Mouse (Mus musculus) forebrain, postnatal 0 days (tissue): Measurements from ENCODE around the gene H2-Q4. TPM values are rescaled to one million over a fixed set of nuclear protein-coding genes. Genes with fewer than 3 reads are reported as not detected.
"Not testable (repeated sequence)": the region's sequence is repeated elsewhere in the genome, so short reads cannot be mapped to it uniquely, and the experiment has no call there.

ENCODE experiments used
- ATAC-seq: fragments of 200-750 bp; cut with Nextera tagmentation; 2 replicates; pipeline ENCODE4 v1.8.0; 2017; ENCODE audit warnings: mild to moderate bottlenecking, moderate library complexity
- DNase-seq: peaks from one replicate; pipeline ENCODE4 v3.0.0-alpha.2; 2015
- H3K27ac ChIP-seq: fragments of 300-500 bp; sonication (generic); 2 replicates; pipeline ENCODE4 v1.5.1; 2014; ENCODE audit warnings: low read depth, mild to moderate bottlenecking, antibody characterized with exemption, low read length, moderate library complexity, mixed read lengths
- H3K27me3 ChIP-seq: fragments of 300-500 bp; sonication (generic); 2 replicates; pipeline ENCODE4 v1.6.1; 2014; ENCODE audit warnings: mild to moderate bottlenecking, low read length, mixed read lengths; ENCODE audit not compliant: insufficient read depth
- H3K36me3 ChIP-seq: fragments of 300-500 bp; sonication (generic); 2 replicates; pipeline ENCODE4 v1.6.1; 2014; ENCODE audit warnings: mild to moderate bottlenecking, moderate library complexity; ENCODE audit not compliant: insufficient read depth
- H3K4me1 ChIP-seq: fragments of 300-500 bp; sonication (generic); 2 replicates; pipeline ENCODE4 v1.6.1; 2014; ENCODE audit warnings: antibody characterized with exemption; ENCODE audit not compliant: insufficient read depth
- H3K4me2 ChIP-seq: fragments of 300-500 bp; sonication (generic); 2 replicates; pipeline ENCODE4 v1.6.1; 2014; ENCODE audit warnings: low read depth, mild to moderate bottlenecking, moderate library complexity
- H3K4me3 ChIP-seq: fragments of 300-500 bp; sonication (generic); 2 replicates; pipeline ENCODE4 v1.5.1; 2014; ENCODE audit warnings: low read depth, low read length, mixed read lengths
- H3K9ac ChIP-seq: fragments of 300-500 bp; sonication (generic); 2 replicates; pipeline ENCODE4 v1.6.1; 2014; ENCODE audit warnings: mild to moderate bottlenecking
- H3K9me3 ChIP-seq: fragments of 300-500 bp; sonication (generic); 2 replicates; pipeline ENCODE4 v1.6.1; 2016; ENCODE audit warnings: low read length
- CTCF ChIP-seq: sonication (generic); IDR thresholded peaks from 2 replicates; pipeline ENCODE4 v1.5.1; 2016; ENCODE audit warnings: antibody characterized with exemption, control low read depth, low read depth
- whole genome bisulfite sequencing: fragments of 180-500 bp; shearing (Covaris S2); extraction: QIAGEN DNeasy Blood & Tissue Kit; methylation state at CpG from one replicate; pipeline ENCODE4 v1.1.7; 2014; 5-methylcytosine and 5-hydroxymethylcytosine counted together
- polyA plus RNA-seq: library from polyadenylated mRNA; unstranded; fragments of >200 nt; fragmentation: Nextera tagmentation; extraction: Ambion mirVana; gene quantifications from 2 replicates; pipeline ENCODE4 v1.2.1, GENCODE M21; 2015
- total RNA-seq: library from RNA; depleted of rRNA; stranded (reverse); fragments of >200 nt; gene quantifications from 2 replicates; pipeline ENCODE4 v1.2.3, GENCODE M21; 2014; rRNA removed

The H2-Q4 gene
- total RNA-seq (3.2 and 5.1 TPM in 2 replicates), polyA plus RNA-seq (0.84 and 1.3 TPM in 2 replicates)

- Histone ChIP-seq H3K4me1 (no peaks in the 10 kb centered on the region), H3K27ac (no peak within 1 kb of the TSS), H3K27me3 (no peaks in the 10 kb centered on the region), H3K4me3 (peak within 1 kb of the TSS; percentile 41), H3K36me3 (no peaks in the 10 kb centered on the region), H3K9ac (peak within 1 kb of the TSS; percentile 40), H3K9me3 (no peaks in the 10 kb centered on the region), H3K4me2 (peak within 1 kb of the TSS; percentile 87)
- WGBS: under 1% methylated on average over 16 of the region's 16 CpGs
- ATAC-seq (peak; percentile 83), DNase-seq (peak; percentile 46)
- TF ChIP-seq CTCF: no peak
Observed at GRCm38 (mm10) chr17:35379369-35379728, at the start of gene H2-Q4. Gene H2-Q4 (plus strand): TSS chr17:35379617.

- not testable (repeated sequence) for H3K4me2 ChIP-seq, DNase-seq, ATAC-seq, H3K4me1 ChIP-seq, H3K4me3 ChIP-seq, H3K9me3 ChIP-seq, H3K27me3 ChIP-seq, H3K27ac ChIP-seq, H3K36me3 ChIP-seq, H3K9ac ChIP-seq
- 62% methylated on average over 3 of the region's 3 CpGs for WGBS
Observed at GRCm38 (mm10) chr17:35329714-35330113, 49.7 kb upstream of the H2-Q4 start.

- H3K36me3 ChIP-seq, H3K27me3 ChIP-seq, H3K4me3 ChIP-seq, ATAC-seq, H3K9ac ChIP-seq, H3K27ac ChIP-seq, H3K4me2 ChIP-seq, H3K9me3 ChIP-seq, DNase-seq, H3K4me1 ChIP-seq: not testable (repeated sequence)
- 75% methylated on average over 6 of the region's 6 CpGs for WGBS
Observed at GRCm38 (mm10) chr17:35331546-35331945, 47.9 kb upstream of the H2-Q4 start.

- under 1% methylated on average over 39 of the region's 40 CpGs for WGBS
- H3K27me3 ChIP-seq: peaks cover 23% of the 10 kb centered on the region
- H3K36me3 ChIP-seq: no peaks in the 10 kb centered on the region
- H3K4me2 ChIP-seq: peak within 1 kb of the TSS; percentile 68
- DNase-seq: no peak
- no peak for TF ChIP-seq CTCF
- peak within 1 kb of the TSS; percentile 35 for H3K4me3 ChIP-seq
- no peaks in the 10 kb centered on the region for H3K9me3 ChIP-seq
- no peak within 1 kb of the TSS for H3K27ac ChIP-seq
- H3K4me1 ChIP-seq: no peaks in the 10 kb centered on the region
- peak; percentile 29 for ATAC-seq
- peak within 1 kb of the TSS; percentile 43; the same call in 1 of the 2 replicates for H3K9ac ChIP-seq
Observed at GRCm38 (mm10) chr17:35342071-35342671, 37.2 kb upstream of the H2-Q4 start, which contains the start of gene H2-Q2. Gene H2-Q2 (plus strand): TSS chr17:35342242.

- Histone ChIP-seq H3K4me3 (peak overlapping the region; percentile 35), H3K27me3 (peaks cover 23% of the 10 kb centered on the region), H3K9me3 (no peaks in the 10 kb centered on the region), H3K4me1 (no peaks in the 10 kb centered on the region), H3K4me2 (peak overlapping the region; percentile 68), H3K27ac (no peak overlapping the region), H3K36me3 (no peaks in the 10 kb centered on the region), H3K9ac (peak overlapping the region; percentile 43; the same call in 1 of the 2 replicates)
- no peak for TF ChIP-seq CTCF
- ATAC-seq: no peak; the same call in 1 of the 2 replicates
- 3% methylated on average over 46 of the region's 46 CpGs for WGBS
- DNase-seq: no peak
Observed at GRCm38 (mm10) chr17:35342711-35343476, 36.5 kb upstream of the H2-Q4 start.

GRCm38 (mm10) chr17:35347659-35348058 lies 31.8 kb upstream of the H2-Q4 start:
- H3K4me2 ChIP-seq, H3K9me3 ChIP-seq, ATAC-seq, H3K4me1 ChIP-seq, H3K4me3 ChIP-seq, H3K36me3 ChIP-seq, H3K27ac ChIP-seq, DNase-seq, H3K9ac ChIP-seq: not testable (repeated sequence)
- peaks cover 10% of the 10 kb centered on the region; the same call in 1 of the 2 replicates for H3K27me3 ChIP-seq

GRCm38 (mm10) chr17:35353275-35353674 lies 26.1 kb upstream of the H2-Q4 start:
- DNase-seq, ATAC-seq: not testable (repeated sequence)

More at GRCm38 (mm10) chr17:35353275-35353674, 26.1 kb upstream of the H2-Q4 start:
- not testable (repeated sequence) for H3K4me1 ChIP-seq, H3K4me2 ChIP-seq, H3K36me3 ChIP-seq, H3K9ac ChIP-seq, H3K27me3 ChIP-seq, H3K27ac ChIP-seq, H3K9me3 ChIP-seq, H3K4me3 ChIP-seq
- 79% methylated on average over 6 of the region's 6 CpGs for WGBS
